Mouse (Mus musculus) lung, embryonic 14.5 days (tissue): Measurements from ENCODE around the gene Heatr3. TPM values are rescaled to one million over a fixed set of nuclear protein-coding genes. Genes with fewer than 3 reads are reported as not detected.
A peak's percentile ranks its signal among the peaks of the same experiment; 100 is the strongest.
"Not testable (repeated sequence)": the region's sequence is repeated elsewhere in the genome, so short reads cannot be mapped to it uniquely, and the experiment has no call there.

Source experiments
- ATAC-seq: fragments of 200-750 bp; cut with Nextera tagmentation; 2 replicates; pipeline ENCODE4 v1.8.0; 2017; ENCODE audit warnings: mild to moderate bottlenecking, moderate TSS enrichment, moderate library complexity; ENCODE audit not compliant: insufficient read depth
- DNase-seq: peaks from one replicate; pipeline ENCODE4 v3.0.0-alpha.2; 2015
- H3K27ac ChIP-seq: fragments of 300-500 bp; sonication (generic); 2 replicates; pipeline ENCODE4 v1.5.1; 2014; ENCODE audit warnings: low read depth, mild to moderate bottlenecking, moderate library complexity
- H3K27me3 ChIP-seq: fragments of 300-500 bp; sonication (generic); 2 replicates; pipeline ENCODE4 v1.6.1; 2014; ENCODE audit warnings: low read length, control low read depth; ENCODE audit not compliant: insufficient read depth
- H3K36me3 ChIP-seq: fragments of 300-500 bp; sonication (generic); 2 replicates; pipeline ENCODE4 v1.6.1; 2014; ENCODE audit warnings: control low read depth; ENCODE audit not compliant: insufficient read depth
- H3K4me1 ChIP-seq: fragments of 300-500 bp; sonication (generic); 2 replicates; pipeline ENCODE4 v1.6.1; 2014; ENCODE audit warnings: antibody characterized with exemption, control low read depth; ENCODE audit not compliant: insufficient read depth
- H3K4me2 ChIP-seq: fragments of 300-500 bp; sonication (generic); 2 replicates; pipeline ENCODE4 v1.6.1; 2014; ENCODE audit warnings: mild to moderate bottlenecking
- H3K4me3 ChIP-seq: fragments of 300-500 bp; sonication (generic); 2 replicates; pipeline ENCODE4 v1.5.1; 2014; ENCODE audit warnings: low read depth, low read length
- H3K9ac ChIP-seq: fragments of 300-500 bp; sonication (generic); 2 replicates; pipeline ENCODE4 v1.6.1; 2014
- H3K9me3 ChIP-seq: fragments of 300-500 bp; sonication (generic); 2 replicates; pipeline ENCODE4 v1.6.1; 2016; ENCODE audit warnings: low read depth, low read length, control low read depth
- CTCF ChIP-seq: IDR thresholded peaks from 2 replicates; pipeline ENCODE4 v1.5.1; 2016; ENCODE audit warnings: antibody characterized with exemption, low read depth
- WGBS: fragments of 180-500 bp; shearing (Covaris S2); extraction: QIAGEN DNeasy Blood & Tissue Kit; methylation state at CpG from one replicate; pipeline ENCODE4 v1.1.7; 2014; 5-methylcytosine and 5-hydroxymethylcytosine counted together
- microRNA-seq: library from miRNA; unstranded; fragments of <30 nt; microRNA quantifications from one replicate; pipeline ENCODE4, GENCODE M21; 2016; ENCODE audit warnings: borderline number of aligned reads
- polyA plus RNA-seq: library from polyadenylated mRNA; unstranded; fragments of >200 nt; fragmentation: Nextera tagmentation; extraction: Ambion mirVana; gene quantifications from 2 replicates; pipeline ENCODE4 v1.2.1, GENCODE M21; 2014

Gene Heatr3
- polyA plus RNA-seq, 1 experiment from 2014 or later, result 59.2 TPM

DNA sequence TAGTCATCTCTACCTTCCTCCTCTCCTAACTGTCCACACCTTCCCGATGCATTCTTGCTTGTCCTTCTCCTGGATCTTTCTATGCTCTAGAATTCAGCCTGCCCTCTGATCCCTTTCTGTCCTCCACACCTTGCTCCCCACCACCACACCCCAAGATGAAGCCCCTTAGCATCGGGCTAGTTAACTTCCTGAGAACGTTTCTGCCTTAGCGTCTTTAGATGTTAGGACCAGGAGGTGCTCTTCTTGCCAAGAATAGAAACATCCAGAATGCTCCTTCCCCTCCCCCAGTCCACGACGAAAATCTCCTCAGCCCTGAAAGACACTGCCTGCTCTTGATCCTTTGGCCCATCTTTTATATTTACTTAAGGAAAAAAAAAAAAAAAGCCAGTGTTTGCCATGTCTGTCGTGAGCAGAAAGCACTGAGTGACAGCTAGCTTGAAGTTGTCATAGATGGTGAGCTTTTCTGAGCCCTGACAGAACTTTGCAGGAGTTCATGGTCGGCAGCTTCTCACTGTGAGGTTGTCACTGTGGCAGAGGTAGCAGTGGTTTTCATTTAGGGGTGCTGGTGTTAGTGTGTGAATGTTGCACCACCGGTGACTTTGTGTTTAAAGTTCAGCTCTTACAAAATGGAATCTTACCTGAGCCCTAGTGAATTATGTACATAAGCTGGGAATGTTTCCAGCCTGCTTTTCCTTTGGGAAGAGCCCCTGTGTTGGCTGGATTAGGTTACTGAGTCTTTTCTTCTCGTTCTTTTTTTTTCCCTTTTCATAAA, 63.3 kb downstream of the Heatr3 start:
- H3K9me3 ChIP-seq, result no peaks in the 10 kb centered on the region
- H3K4me2 ChIP-seq, result peak overlapping the region; percentile 93
- DNase-seq (no peak), ATAC-seq (no peak)
- peak overlapping the region; percentile 78 for H3K9ac ChIP-seq
- H3K4me1 ChIP-seq, result peaks cover 12% of the 10 kb centered on the region; the same call in 1 of the 2 replicates
- no peak for TF ChIP-seq CTCF
- 9% methylated on average over 10 of the region's 10 CpGs for WGBS
- peak overlapping the region; percentile 92 for H3K4me3 ChIP-seq
- H3K27ac ChIP-seq, result no peak overlapping the region
- no peaks in the 10 kb centered on the region for H3K27me3 ChIP-seq
- H3K36me3 ChIP-seq, result peaks cover 11% of the 10 kb centered on the region; the same call in 1 of the 2 replicates

DNA sequence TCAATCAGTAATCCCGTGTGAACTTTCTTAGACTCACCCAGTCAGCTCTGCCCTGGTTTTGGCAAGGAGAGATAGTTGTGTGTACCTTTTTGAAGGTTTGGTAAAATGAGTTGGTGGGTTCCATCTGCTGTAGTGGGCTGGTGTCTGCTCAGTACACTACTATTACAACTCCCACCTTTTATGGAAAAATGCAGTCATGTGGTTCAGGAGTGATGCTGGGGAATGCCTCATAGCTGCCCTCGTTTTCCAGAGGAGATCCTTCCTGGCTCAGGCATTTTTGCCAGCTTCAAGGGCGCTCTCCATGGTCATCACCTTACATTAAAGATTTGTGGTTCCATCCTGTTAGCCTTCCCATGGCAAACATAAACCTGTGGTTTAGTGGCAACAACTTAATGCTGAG, 64.0 kb downstream of the Heatr3 start:
- peaks cover 15% of the 10 kb centered on the region for H3K36me3 ChIP-seq
- H3K9ac ChIP-seq, result no peak overlapping the region; the same call in 1 of the 2 replicates
- H3K4me1 ChIP-seq, result peaks cover 12% of the 10 kb centered on the region; the same call in 1 of the 2 replicates
- 45% methylated on average over 3 of the region's 3 CpGs for WGBS
- H3K4me3 ChIP-seq, result no peak overlapping the region
- ATAC-seq (no peak), DNase-seq (no peak)
- H3K4me2 ChIP-seq, result peak overlapping the region; percentile 93
- H3K27me3 ChIP-seq, result no peaks in the 10 kb centered on the region
- no peak overlapping the region for H3K27ac ChIP-seq
- no peak for TF ChIP-seq CTCF
- no peaks in the 10 kb centered on the region for H3K9me3 ChIP-seq

GRCm38 (mm10) chr8:88206016-88206415, 68.4 kb downstream of the Heatr3 start:
- no peak overlapping the region for H3K4me3 ChIP-seq
- no peak for TF ChIP-seq CTCF

GRCm38 (mm10) chr8:88207121-88207821, 69.6 kb downstream of the Heatr3 start:
- no peak for DNase-seq
- H3K4me1 ChIP-seq, result no peaks in the 10 kb centered on the region
- H3K27ac ChIP-seq, result no peak overlapping the region
- no peaks in the 10 kb centered on the region for H3K9me3 ChIP-seq
- no peaks in the 10 kb centered on the region for H3K27me3 ChIP-seq
- no peak for ATAC-seq
- peaks cover 14% of the 10 kb centered on the region for H3K36me3 ChIP-seq
- H3K4me3 ChIP-seq, result no peak overlapping the region
- TF ChIP-seq CTCF, result no peak
- H3K9ac ChIP-seq, result no peak overlapping the region
- no peak overlapping the region for H3K4me2 ChIP-seq
- 90% methylated on average over 7 of the region's 7 CpGs for WGBS

More at GRCm38 (mm10) chr8:88206016-88206415, 68.4 kb downstream of the Heatr3 start:
- peaks cover 19% of the 10 kb centered on the region for H3K36me3 ChIP-seq
- 88% methylated on average over 9 of the region's 9 CpGs for WGBS
- H3K9ac ChIP-seq, result no peak overlapping the region
- no peaks in the 10 kb centered on the region for H3K9me3 ChIP-seq
- no peak overlapping the region for H3K4me2 ChIP-seq
- H3K27ac ChIP-seq, result no peak overlapping the region
- peaks cover 9% of the 10 kb centered on the region; the same call in 1 of the 2 replicates for H3K4me1 ChIP-seq
- ATAC-seq, result no peak
- no peak for DNase-seq
- H3K27me3 ChIP-seq, result no peaks in the 10 kb centered on the region

DNA sequence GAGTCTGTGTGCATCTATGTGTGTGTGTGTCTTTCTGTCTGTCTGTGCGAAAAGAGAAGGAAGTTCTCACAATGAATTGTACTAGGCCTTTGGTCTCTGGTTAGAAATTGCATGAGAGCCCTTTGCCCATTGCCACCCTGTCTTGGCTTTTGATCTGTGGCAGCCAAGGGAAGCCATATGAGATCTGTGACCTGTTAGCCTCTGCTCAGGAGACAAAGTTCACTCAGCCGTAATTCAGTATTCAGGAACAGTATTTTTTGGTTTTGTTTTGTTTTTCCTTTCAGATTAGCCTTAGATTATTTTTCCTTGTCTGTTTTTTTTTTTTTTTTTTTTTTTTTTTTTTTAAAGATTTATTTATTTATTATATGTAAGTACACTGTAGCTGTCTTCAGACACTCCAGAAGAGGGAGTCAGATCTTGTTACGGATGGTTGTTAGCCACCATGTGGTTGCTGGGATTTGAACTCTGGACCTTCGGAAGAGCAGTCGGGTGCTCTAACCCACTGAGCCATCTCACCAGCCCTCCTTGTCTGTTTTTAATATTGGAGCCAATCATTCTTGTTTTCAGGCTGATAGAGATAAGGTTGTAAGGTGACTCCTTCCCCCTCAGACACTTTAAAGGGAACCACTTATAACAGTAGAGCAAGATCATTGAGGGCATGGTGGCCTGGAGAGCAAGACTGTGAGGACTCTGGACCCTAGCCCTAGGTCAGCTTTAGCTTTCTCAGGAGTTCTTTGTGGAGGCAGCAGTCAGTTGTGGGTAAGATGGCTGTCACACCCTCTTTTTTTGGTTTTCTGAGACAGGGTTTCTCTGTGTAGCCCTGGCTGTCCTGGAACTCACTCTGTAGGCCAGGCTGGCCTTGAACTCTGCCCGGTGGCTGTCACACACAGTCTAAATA, 72.5 kb downstream of the Heatr3 start:
- ATAC-seq, H3K4me2 ChIP-seq: not testable (repeated sequence)

GRCm38 (mm10) chr8:88221353-88221752, 83.7 kb downstream of the Heatr3 start:
- Histone ChIP-seq H3K4me1 (no peaks in the 10 kb centered on the region), H3K36me3 (no peaks in the 10 kb centered on the region), H3K4me3 (no peak overlapping the region), H3K4me2 (no peak overlapping the region), H3K27ac (no peak overlapping the region), H3K9me3 (no peaks in the 10 kb centered on the region), H3K27me3 (no peaks in the 10 kb centered on the region), H3K9ac (no peak overlapping the region)
- ATAC-seq (no peak), DNase-seq (peak; percentile 30)
- WGBS, result 42% methylated on average over 4 of the region's 4 CpGs
- TF ChIP-seq CTCF, result no peak

More for the DNA sequence above, 72.5 kb downstream of the Heatr3 start:
- H3K36me3 ChIP-seq, H3K4me1 ChIP-seq, H3K9me3 ChIP-seq, H3K27me3 ChIP-seq, H3K9ac ChIP-seq, H3K27ac ChIP-seq, H3K4me3 ChIP-seq, DNase-seq: not testable (repeated sequence)
- WGBS, result 78% methylated on average over 5 of the region's 6 CpGs

Small RNAs within 50 kb of the gene (microRNA-seq; reads per million reads assigned to microRNA genes)
- not detected for gene Mir7071

Other genes with a start within 250 kb of the Heatr3 start
- gene Zfp423, start 178.3 kb upstream of the Heatr3 start, polyA plus RNA-seq, result 16.3 and 18.1 TPM in 2 replicates
- gene Cnep1r1, start 19.1 kb upstream of the Heatr3 start, polyA plus RNA-seq, result 33.6 and 36.0 TPM in 2 replicates
- gene Tent4b, start 61.4 kb downstream of the Heatr3 start, polyA plus RNA-seq, result 14.5 and 16.1 TPM in 2 replicates
- gene Adcy7, start 134.5 kb downstream of the Heatr3 start, polyA plus RNA-seq, result 11.3 and 12.4 TPM in 2 replicates
- gene Brd7, start 224.3 kb downstream of the Heatr3 start, polyA plus RNA-seq, result 87.3 and 89.6 TPM in 2 replicates